Mouse (Mus musculus): ENCODE data around the gene Itpr1. TPM values are rescaled to one million over a fixed set of nuclear protein-coding genes. Genes with fewer than 3 reads are reported as not detected.

Gene Itpr1
- total RNA-seq, 2 experiments from 2014 or later: 40.4 to 76.6 TPM

- no peak for ATAC-seq (replicated peaks; ENCODE audit: poor library complexity)
These were observed 356.7 kb downstream of the Itpr1 start for GRCm38 (mm10) chr6:108569460-108570187.

DNA sequence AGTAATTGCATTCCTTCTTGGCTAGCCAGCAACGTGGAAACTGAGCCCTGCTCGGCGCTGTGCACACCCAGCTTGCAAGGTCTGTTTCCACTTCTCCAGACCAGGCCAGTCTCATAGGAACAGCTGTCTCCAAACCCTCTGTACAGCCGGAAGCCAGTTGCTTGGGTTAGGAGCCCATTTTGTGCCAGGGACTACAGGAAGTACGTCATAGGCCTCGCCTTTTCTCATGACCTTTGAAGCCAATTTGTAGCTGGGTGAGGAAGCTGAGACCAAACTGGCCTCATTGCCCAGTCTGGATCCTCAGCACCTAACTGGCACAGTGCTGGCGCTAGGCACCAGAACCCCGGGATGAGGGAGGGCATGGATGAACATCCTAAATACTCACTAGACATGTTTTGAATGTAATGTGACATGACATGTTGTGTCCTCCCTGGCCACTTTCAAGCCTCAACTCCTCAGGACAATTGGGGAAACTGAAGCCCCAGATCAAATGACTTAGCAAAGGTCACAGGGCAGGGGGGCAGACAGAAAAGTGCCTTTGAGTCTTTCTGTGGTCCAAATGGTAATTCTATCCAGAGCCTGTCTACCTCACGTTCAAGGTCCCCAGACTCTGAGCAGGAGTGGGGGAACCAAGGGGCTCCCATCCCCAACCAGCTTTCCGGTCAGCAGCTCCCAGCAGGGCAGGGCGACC lies 357.6 kb downstream of the Itpr1 start:
- 0 out of 2 replicates have a peak, but pooled peaks have one; percentile 5 for ATAC-seq (replicated peaks; ENCODE audit: poor library complexity)

- peak; percentile 73 for ATAC-seq (replicated peaks; ENCODE audit: poor library complexity)
These were observed 358.2 kb downstream of the Itpr1 start for GRCm38 (mm10) chr6:108571042-108571590.

- ATAC-seq (replicated peaks; ENCODE audit: poor library complexity): no peak
These were observed 359.8 kb downstream of the Itpr1 start for GRCm38 (mm10) chr6:108572646-108573045.

- no peak for ATAC-seq (replicated peaks; ENCODE audit: poor library complexity)
These were observed 364.2 kb downstream of the Itpr1 start for GRCm38 (mm10) chr6:108577056-108577455.

GRCm38 (mm10) chr6:108588426-108588825 lies 375.5 kb downstream of the Itpr1 start:
- ATAC-seq (replicated peaks; ENCODE audit: poor library complexity): no peak

DNA sequence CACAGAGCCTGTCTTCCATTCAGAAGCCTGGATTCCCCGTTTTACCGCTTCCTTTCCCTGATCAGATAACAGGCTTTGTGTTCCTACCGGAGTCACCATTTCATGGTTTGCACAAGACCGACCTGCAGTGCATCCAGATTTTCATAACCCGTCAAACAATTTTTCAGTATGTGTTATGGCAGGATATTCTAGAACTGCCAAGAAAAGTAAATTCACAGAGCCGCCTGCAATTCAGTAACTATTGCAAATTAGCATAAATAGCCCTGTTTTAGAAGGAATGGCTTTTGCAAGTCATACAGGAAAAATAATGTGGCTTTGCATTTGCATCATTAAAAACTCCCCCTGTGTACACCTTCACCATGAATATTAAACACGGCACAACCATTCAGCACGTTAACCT lies 379.3 kb downstream of the Itpr1 start:
- no peak for ATAC-seq (replicated peaks; ENCODE audit: poor library complexity)

- ATAC-seq (replicated peaks; ENCODE audit: poor library complexity): no peak
These were observed 379.7 kb downstream of the Itpr1 start for GRCm38 (mm10) chr6:108592636-108593035.

DNA sequence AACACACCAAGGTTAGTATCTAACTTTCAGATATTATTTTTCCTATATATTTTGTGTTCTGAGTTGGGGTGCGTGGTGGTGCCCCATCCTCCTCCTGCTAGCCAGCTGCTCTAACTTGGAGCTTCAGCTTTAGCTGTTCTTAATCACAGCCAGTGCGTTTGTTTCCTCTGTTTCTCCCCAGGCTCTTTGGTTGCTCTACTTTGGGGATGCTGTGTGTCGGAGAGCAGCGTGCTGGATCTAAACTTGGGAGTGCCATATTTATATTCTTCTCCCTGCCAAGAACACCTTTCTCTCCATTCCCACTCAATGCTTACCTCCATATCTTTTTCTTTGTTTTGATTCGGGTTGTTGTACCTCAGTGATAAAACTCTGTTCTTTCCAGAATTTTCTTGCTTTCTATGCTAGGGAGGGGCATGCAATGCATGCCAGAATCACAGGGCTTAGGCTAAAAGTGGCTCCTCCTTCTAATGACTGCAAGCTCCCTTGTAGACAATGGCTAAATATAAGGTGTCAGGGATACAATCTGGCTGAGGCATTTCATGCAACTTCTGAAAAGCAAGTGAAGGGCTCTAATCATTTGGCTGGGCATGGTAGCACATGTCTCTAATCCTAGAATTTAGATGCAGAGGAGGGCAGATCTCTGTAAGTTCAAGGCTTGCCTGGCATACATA lies 381.4 kb downstream of the Itpr1 start:
- no peak for ATAC-seq (replicated peaks; ENCODE audit: poor library complexity)

GRCm38 (mm10) chr6:108598691-108599090 lies 385.8 kb downstream of the Itpr1 start:
- ATAC-seq (replicated peaks; ENCODE audit: poor library complexity): peak; percentile 89

- ATAC-seq (replicated peaks; ENCODE audit: poor library complexity): peak; percentile 33
These were observed 386.4 kb downstream of the Itpr1 start for GRCm38 (mm10) chr6:108599317-108599716.

Other genes starting within 250 kb of the Itpr1 start
- gene Setmar, start 148.1 kb upstream of the Itpr1 start, total RNA-seq (2015): 7.2 and 8.7 TPM in 2 replicates
- 2.5 and 2.6 TPM in 2 replicates for gene Setmar, start 148.1 kb upstream of the Itpr1 start, total RNA-seq (2017)
- gene Sumf1, start 27.5 kb upstream of the Itpr1 start, total RNA-seq (2015): 12.8 and 18.5 TPM in 2 replicates
- 18.5 and 21.8 TPM in 2 replicates for gene Sumf1, start 27.5 kb upstream of the Itpr1 start, total RNA-seq (2017)